Mouse (Mus musculus) midbrain, embryonic 16.5 days (tissue): ENCODE measurements around the gene Gpc1. TPM values are rescaled to one million over a fixed set of nuclear protein-coding genes. Genes with fewer than 3 reads are reported as not detected.

ENCODE experiments used
- ATAC-seq: fragments of 200-750 bp; cut with Nextera tagmentation; 2 replicates; pipeline ENCODE4 v1.8.0; 2017; ENCODE audit warnings: moderate TSS enrichment
- H3K27ac ChIP-seq: fragments of 300-500 bp; sonication (generic); 2 replicates; pipeline ENCODE4 v1.5.1; 2014; ENCODE audit warnings: mild to moderate bottlenecking, low read length, mixed read lengths
- H3K27me3 ChIP-seq: fragments of 300-500 bp; sonication (generic); 2 replicates; pipeline ENCODE4 v1.6.1; 2014; ENCODE audit warnings: low read depth, low read length, mixed read lengths; ENCODE audit not compliant: control insufficient read depth, insufficient read depth
- H3K36me3 ChIP-seq: fragments of 300-500 bp; sonication (generic); 2 replicates; pipeline ENCODE4 v1.6.1; 2014; ENCODE audit warnings: mild to moderate bottlenecking, low read length, moderate library complexity, mixed read lengths; ENCODE audit not compliant: control insufficient read depth, insufficient read depth
- H3K4me1 ChIP-seq: fragments of 300-500 bp; sonication (generic); 2 replicates; pipeline ENCODE4 v1.6.1; 2014; ENCODE audit warnings: mild to moderate bottlenecking, low read length, mixed read lengths; ENCODE audit not compliant: control insufficient read depth, insufficient read depth
- H3K4me2 ChIP-seq: fragments of 300-500 bp; sonication (generic); 2 replicates; pipeline ENCODE4 v1.6.1; 2014; ENCODE audit warnings: mild to moderate bottlenecking, low read length, mixed read lengths
- H3K4me3 ChIP-seq: fragments of 300-500 bp; sonication (generic); 2 replicates; pipeline ENCODE4 v1.5.1; 2014; ENCODE audit warnings: low read depth, mild to moderate bottlenecking, low read length, moderate library complexity, mixed read lengths
- H3K9ac ChIP-seq: fragments of 300-500 bp; sonication (generic); 2 replicates; pipeline ENCODE4 v1.6.1; 2014; ENCODE audit warnings: low read depth, low read length, mixed read lengths
- H3K9me3 ChIP-seq: fragments of 300-500 bp; sonication (generic); replicated peaks from 2 replicates; pipeline ENCODE4 v1.6.1; 2014; ENCODE audit warnings: mild to moderate bottlenecking, low read length, mixed read lengths; ENCODE audit not compliant: control insufficient read depth, poor library complexity, severe bottlenecking
- WGBS: fragments of 180-500 bp; shearing (Covaris S2); extraction: QIAGEN DNeasy Blood & Tissue Kit; methylation state at CpG from one replicate; pipeline ENCODE4 v1.1.7; 2014; 5-methylcytosine and 5-hydroxymethylcytosine counted together
- polyA plus RNA-seq: library from polyadenylated mRNA; unstranded; fragments of >200 nt; fragmentation: Nextera tagmentation; extraction: Ambion mirVana; gene quantifications from 2 replicates; pipeline ENCODE4 v1.2.1, GENCODE M21; 2015

The Gpc1 gene
- polyA plus RNA-seq, 1 experiment from 2014 or later: 54.6 TPM

DNA sequence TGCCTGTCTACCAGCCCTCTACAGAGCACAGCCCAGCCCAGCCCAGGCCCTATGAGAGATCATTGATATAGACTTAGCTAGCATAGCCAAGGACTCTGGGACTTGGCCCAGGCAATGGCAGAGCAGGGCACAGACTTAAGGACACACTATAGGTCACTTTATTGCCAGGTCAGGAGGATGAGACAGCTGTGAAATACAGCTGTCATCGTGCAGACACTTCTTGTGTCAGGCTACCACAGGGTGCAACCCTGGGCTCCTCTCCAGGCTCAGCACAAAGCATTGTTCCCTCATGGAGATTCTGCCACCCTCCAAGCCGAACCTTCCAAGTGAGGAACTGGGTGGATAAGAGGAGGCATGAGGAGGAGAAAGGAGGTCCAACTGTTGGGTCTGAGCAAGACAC is 38.5 kb downstream of the Gpc1 start:
- ATAC-seq: no peak
- H3K4me3 ChIP-seq: no peak overlapping the region
- H3K27ac ChIP-seq: no peak overlapping the region
- H3K4me2 ChIP-seq: no peak overlapping the region
- H3K9ac ChIP-seq: no peak overlapping the region
- H3K27me3 ChIP-seq: no peaks in the 10 kb centered on the region
- no peaks in the 10 kb centered on the region for H3K36me3 ChIP-seq
- no peaks in the 10 kb centered on the region for H3K9me3 ChIP-seq
- H3K4me1 ChIP-seq: peaks cover 4% of the 10 kb centered on the region; the same call in 1 of the 2 replicates
- 83% methylated on average over 2 of the region's 2 CpGs for WGBS

DNA sequence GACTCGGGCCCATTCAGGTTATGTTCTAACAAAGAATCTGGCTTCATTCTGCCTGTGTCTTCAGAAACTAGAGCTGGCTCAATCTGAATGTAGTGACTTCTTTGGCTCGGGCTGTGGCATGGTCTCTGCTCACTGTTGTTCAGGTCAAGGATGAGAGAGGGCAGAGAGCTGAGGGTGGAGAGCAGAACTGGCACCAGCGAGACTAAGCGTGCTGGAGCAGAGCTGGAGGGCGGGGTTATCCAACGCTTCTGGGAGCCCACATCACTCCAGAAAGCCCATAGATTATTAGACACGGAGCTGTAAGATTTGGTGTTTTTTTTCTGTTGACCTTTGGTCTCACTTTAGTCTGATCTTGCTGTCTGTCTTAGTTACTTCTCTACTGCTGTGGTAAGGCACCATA is 41.2 kb downstream of the Gpc1 start:
- WGBS: 89% methylated on average over 7 of the region's 7 CpGs
- no peaks in the 10 kb centered on the region for H3K27me3 ChIP-seq
- H3K27ac ChIP-seq: no peak overlapping the region
- no peak for ATAC-seq
- no peak overlapping the region for H3K4me3 ChIP-seq
- H3K4me2 ChIP-seq: no peak overlapping the region
- no peaks in the 10 kb centered on the region for H3K4me1 ChIP-seq
- H3K9me3 ChIP-seq: no peaks in the 10 kb centered on the region
- H3K36me3 ChIP-seq: no peaks in the 10 kb centered on the region
- H3K9ac ChIP-seq: no peak overlapping the region

DNA sequence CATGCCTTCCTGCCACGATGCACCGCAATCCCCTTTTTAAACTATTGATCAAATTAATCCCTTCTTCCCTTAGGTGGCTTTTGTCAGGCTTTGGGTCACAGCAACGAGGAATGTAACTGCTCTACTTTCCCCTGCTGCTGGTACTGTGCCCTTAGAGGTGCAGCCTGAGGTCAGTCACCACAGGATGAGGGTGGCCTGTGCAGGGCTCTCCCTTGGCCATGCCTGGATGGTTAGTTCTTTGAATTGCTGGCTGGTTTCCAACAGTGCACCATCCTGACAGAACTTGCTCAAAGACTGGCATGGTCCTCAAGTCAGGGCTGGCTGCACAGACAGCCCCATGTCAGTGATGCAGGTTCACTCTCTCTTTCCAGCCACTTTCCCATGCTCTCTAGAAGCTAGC is 42.6 kb downstream of the Gpc1 start:
- no peaks in the 10 kb centered on the region for H3K9me3 ChIP-seq
- ATAC-seq: no peak
- no peaks in the 10 kb centered on the region for H3K36me3 ChIP-seq
- no peak overlapping the region for H3K4me2 ChIP-seq
- 37% methylated on average over 3 of the region's 3 CpGs for WGBS
- no peak overlapping the region for H3K27ac ChIP-seq
- H3K4me3 ChIP-seq: no peak overlapping the region
- no peak overlapping the region for H3K9ac ChIP-seq
- no peaks in the 10 kb centered on the region for H3K27me3 ChIP-seq
- no peaks in the 10 kb centered on the region for H3K4me1 ChIP-seq

DNA sequence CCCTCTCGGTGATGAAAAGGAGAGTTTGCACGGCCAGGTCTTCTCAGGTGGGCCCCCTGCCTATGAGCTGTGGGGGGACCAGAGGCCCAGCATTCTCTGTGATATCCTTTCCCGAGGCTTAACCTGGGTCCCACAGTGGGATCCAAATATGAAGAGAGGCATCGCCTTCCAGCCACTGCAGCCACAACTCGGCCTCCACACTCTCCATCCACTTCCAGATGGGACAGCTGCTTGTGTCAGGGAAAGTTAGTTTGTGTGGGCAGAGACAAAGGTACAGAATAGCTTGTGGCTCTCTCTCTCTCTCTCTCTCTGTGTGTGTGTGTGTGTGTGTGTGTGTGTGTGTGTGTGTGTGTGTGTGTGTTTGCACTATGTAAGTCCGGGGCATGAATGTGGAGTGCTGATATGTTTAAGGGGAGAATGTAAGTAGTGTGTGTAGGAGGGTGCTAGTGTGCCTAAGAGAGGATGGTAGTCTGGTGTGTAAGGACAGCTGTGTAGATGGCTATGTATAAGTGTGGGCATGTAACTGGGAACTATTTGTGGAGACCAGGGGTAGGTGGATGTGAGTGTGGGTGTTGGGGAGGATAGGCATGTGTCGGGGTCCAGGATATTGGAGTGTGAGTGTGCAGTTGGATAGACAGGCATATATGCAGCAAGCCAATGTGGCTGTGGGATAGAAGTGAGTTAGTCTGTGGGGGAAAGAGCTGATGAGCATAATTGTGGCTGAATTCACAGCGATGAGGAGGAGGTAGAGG is 44.1 kb downstream of the Gpc1 start:
- H3K4me2 ChIP-seq: no peak overlapping the region
- no peaks in the 10 kb centered on the region for H3K36me3 ChIP-seq
- H3K9me3 ChIP-seq: no peaks in the 10 kb centered on the region
- ATAC-seq: no peak
- WGBS: 87% methylated on average over 8 of the region's 8 CpGs
- H3K27ac ChIP-seq: no peak overlapping the region
- no peaks in the 10 kb centered on the region for H3K4me1 ChIP-seq
- H3K4me3 ChIP-seq: no peak overlapping the region
- H3K9ac ChIP-seq: no peak overlapping the region
- H3K27me3 ChIP-seq: no peaks in the 10 kb centered on the region

DNA sequence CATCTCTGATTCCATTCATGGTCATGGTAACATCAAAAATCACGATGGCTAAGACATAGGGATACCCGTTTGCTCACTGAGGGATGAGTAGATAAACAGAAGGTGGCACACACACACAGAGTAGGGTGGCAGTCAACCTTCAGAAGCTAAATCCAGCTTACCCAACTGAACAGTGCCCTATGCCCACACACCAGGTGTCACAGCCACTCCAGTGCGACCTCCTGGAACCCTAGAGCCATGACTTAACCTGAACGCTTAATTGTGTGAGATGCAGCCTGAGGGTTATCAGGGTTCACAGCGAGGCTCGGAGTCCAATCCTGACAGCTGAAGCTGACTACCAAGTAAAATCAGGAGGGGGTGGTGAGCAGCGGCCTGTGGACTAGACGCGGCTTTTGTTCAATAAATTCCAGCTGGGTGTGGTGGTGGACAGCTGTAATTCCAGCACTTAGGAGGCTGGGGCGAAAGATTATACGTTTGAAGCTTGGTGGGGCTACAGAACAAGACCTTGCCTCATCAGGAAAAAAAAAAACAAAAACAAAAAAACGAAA is 46.1 kb downstream of the Gpc1 start:
- Histone ChIP-seq H3K27ac (no peak overlapping the region), H3K36me3 (no peaks in the 10 kb centered on the region), H3K27me3 (no peaks in the 10 kb centered on the region), H3K9me3 (no peaks in the 10 kb centered on the region), H3K4me3 (no peak overlapping the region), H3K4me2 (no peak overlapping the region), H3K4me1 (no peaks in the 10 kb centered on the region), H3K9ac (no peak overlapping the region)
- WGBS: 63% methylated on average over 12 of the region's 12 CpGs
- ATAC-seq: no peak

DNA sequence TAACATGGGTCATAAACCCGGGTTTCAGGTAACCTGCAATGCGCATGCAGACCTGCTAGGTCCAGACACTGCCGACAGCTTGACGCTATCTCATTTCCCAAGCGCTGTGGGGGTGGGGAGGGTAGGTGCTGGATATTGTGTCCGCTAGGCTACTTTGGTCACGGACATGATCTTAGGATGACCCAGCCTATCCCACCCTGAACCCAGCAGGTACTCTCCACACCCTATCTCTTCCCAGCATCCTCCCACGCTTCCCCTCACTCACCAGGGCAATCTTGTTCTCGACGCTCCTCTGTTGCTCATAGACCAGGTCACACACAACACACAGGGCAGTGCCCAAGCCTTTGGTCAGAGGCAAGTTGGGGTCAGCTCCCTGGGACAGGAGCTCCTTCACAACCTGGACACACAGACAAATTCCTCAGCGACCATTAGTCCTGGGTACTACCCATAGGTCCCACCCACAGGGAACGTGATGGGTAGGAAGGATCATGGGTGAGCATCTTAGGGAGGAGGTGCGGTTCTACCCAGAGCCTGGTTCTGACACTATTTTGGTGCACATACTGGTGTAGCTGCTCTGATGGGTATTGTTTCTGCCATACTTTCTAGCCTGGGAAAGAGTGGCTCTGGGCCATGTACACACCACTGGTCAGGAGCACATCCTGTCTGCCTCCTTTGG is 46.8 kb downstream of the Gpc1 start:
- Histone ChIP-seq H3K9me3 (no peaks in the 10 kb centered on the region), H3K4me1 (no peaks in the 10 kb centered on the region), H3K9ac (no peak overlapping the region), H3K36me3 (no peaks in the 10 kb centered on the region), H3K27me3 (no peaks in the 10 kb centered on the region), H3K4me2 (no peak overlapping the region), H3K4me3 (no peak overlapping the region), H3K27ac (no peak overlapping the region)
- 92% methylated on average over 13 of the region's 13 CpGs for WGBS
- ATAC-seq: no peak

DNA sequence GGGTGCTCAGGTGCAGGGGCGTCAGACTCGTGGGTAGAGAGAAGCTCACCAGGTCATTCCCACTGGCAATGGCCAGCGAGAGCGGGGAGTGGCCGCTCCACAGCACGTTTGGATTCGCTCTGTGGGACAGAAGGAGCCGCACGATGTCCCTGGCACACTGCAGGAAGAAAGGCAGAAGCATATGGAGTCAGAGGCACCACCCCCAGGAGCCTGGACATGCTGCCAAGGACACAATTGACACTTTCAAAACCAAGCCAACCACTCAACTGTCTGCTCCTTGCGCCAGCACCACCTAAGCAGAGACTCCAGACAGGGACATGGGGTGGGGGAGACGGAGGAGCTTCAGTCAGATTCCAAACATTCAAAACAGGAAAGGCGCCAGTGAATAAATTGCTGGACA is 47.8 kb downstream of the Gpc1 start:
- no peak overlapping the region for H3K4me3 ChIP-seq
- no peak overlapping the region for H3K4me2 ChIP-seq
- 84% methylated on average over 12 of the region's 12 CpGs for WGBS
- no peak for ATAC-seq
- no peak overlapping the region for H3K9ac ChIP-seq
- no peaks in the 10 kb centered on the region for H3K4me1 ChIP-seq
- H3K36me3 ChIP-seq: no peaks in the 10 kb centered on the region
- no peaks in the 10 kb centered on the region for H3K9me3 ChIP-seq
- H3K27ac ChIP-seq: no peak overlapping the region
- H3K27me3 ChIP-seq: no peaks in the 10 kb centered on the region

DNA sequence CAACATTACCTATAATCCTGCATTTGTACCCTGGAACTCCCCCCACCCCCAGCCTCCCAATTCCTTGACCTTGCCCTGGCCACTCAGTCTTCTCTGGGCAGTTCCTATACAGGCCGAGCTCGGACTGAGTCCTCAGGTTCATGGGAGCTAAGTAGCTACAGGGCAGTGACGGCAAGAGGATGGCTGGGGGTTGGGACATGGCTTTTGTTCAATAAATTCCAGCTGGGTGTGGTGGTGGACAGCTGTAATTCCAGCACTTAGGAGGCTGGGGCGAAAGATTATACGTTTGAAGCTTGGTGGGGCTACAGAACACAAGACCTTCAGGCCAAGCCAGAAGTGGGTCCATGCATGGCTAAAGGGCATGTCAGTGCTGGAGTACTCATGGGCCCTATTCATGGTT is 48.7 kb downstream of the Gpc1 start:
- Histone ChIP-seq H3K36me3 (no peaks in the 10 kb centered on the region), H3K4me1 (no peaks in the 10 kb centered on the region), H3K27ac (no peak overlapping the region), H3K4me2 (no peak overlapping the region), H3K27me3 (no peaks in the 10 kb centered on the region), H3K9me3 (no peaks in the 10 kb centered on the region), H3K4me3 (no peak overlapping the region), H3K9ac (no peak overlapping the region)
- 78% methylated on average over 5 of the region's 5 CpGs for WGBS
- no peak for ATAC-seq

DNA sequence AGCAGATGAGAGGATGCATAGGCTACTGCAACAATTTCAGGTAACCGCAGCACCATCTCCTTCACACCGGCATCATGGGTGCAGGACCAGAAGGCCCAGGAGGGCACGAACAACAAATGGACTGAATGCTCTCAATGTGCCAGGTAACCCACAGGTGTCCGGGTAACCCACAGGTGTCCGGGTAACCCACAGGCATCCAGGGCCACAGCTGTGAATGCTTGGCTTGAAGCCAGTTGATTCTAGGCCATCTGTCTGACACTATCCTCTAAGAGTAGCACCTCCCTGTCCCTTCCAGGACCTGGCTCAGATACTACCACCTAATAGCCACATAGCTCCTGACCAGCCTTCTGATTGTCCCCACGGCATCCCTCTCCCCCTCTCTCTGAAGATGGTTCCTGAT is 50.5 kb downstream of the Gpc1 start:
- H3K36me3 ChIP-seq: no peaks in the 10 kb centered on the region
- ATAC-seq: no peak
- no peak overlapping the region for H3K4me2 ChIP-seq
- H3K4me3 ChIP-seq: no peak overlapping the region
- H3K9me3 ChIP-seq: no peaks in the 10 kb centered on the region
- no peak overlapping the region for H3K27ac ChIP-seq
- H3K9ac ChIP-seq: no peak overlapping the region
- H3K27me3 ChIP-seq: no peaks in the 10 kb centered on the region
- no peaks in the 10 kb centered on the region for H3K4me1 ChIP-seq
- 91% methylated on average over 6 of the region's 6 CpGs for WGBS
